Mouse (Mus musculus) gastrocnemius, postnatal 14 days (tissue): Measurements from ENCODE around the gene Yif1b. TPM values are rescaled to one million over a fixed set of nuclear protein-coding genes. Genes with fewer than 3 reads are reported as not detected.
A peak's percentile ranks its signal among the peaks of the same experiment; 100 is the strongest.
"Not testable (repeated sequence)": the region's sequence is repeated elsewhere in the genome, so short reads cannot be mapped to it uniquely, and the experiment has no call there.

Experiments used
- DNase-seq: peaks from one replicate; pipeline ENCODE4 v3.0.0; 2021; ENCODE audit warnings: mixed read lengths
- intact Hi-C: fragments of 180-260 bp; cut with DNase I; formaldehyde crosslinking; loops from one replicate; pipeline ENCODE4 v1.15.1; 2025; ENCODE audit warnings: low total_unique reads
- total RNA-seq, 2 experiments: library from RNA; stranded (reverse); gene quantifications; 2 replicates each; pipeline ENCODE4 v1.2.3; 2021

Yif1b gene
- total RNA-seq, 2 experiments from 2014 or later: 49.4 to 56.8 TPM

GRCm38 (mm10) chr7:29234661-29235060, 3.5 kb upstream of the Yif1b start:
- DNase-seq: no peak
- intact Hi-C loops: loop anchor here (5.0 kb wide), 1 partner anchor 102 kb away; the partner anchor contains the start of gene Rasgrp4

- no peak for DNase-seq
- intact Hi-C loops: no loop called here
Measured at GRCm38 (mm10) chr7:29236593-29236992, 1.5 kb upstream of the Yif1b start.

DNA sequence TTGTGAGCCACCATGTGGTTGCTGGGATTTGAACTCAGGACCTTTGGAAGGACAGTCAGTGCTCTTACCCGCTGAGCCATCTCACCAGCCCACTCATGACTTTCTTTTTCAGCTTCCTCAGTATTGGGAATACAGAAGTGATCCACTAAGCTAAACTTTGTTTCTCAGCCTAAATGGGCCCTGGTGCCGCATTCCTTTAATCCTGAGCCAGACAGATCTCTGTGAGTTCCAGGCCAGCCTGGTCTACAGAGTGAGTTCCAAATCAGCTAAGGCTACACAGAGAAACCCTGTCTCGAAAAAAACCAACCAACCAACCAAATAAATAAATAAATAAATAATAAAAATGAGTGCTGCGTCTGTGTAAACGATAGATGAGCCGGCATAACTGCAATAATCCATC, 533 bp upstream of the Yif1b start:
- intact Hi-C loops, DNase-seq: not testable (repeated sequence)

DNA sequence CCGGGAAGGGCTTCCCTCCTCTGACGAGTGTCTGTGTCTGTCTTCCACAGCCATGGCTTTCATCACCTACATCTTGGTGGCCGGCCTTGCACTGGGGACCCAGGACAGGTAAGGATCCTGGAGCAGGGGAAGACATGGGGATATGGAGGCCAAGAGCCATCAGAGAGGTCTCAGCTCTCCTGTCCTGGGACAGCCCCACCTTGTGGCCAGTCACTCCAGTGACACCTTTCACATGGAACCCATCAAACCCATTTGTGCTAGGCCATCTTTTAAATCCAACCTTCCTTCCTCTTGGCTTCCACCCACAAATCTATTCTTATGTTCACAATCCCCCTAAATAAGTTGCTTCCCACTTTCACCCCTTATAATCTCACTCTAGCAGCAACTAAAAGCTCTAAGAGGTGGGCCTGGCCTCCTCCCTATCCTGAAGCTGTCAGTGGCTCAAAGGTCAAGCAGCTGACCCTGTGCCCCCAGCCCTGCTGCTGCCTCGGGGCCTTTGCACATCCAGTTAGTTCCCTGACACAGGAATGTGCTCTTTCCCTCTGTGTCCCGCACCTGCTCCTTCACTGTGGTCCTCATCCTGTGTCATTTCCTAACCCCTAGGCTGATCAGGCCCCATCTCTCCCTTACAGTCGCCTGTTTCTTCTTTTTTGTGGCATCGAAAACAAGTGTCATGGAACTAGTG, 6.7 kb downstream of the Yif1b start:
- intact Hi-C loops: loop anchor here (5.0 kb wide), 1 partner anchor 63 kb away; the partner anchor contains the start of gene Psmd8
- DNase-seq: no peak

DNA sequence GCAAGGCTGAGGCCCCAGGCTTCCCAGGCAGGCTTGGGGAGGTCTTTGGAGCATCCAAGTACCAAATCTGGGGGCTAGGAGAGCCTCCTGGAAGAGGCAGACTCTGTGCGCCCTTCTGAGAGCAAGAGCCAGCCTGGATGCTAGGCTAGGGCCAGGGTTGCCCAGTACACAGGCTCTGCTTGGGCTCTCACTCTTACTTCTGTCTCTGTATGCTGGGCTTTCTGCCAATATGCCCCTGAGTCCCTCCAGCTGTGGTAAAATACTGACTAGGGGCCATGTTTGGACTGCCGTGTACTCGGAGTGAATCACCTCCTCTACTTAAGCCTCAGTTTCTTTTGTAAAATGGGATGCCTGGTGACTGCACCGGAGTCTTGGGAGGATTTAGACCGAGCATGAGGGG, 7.9 kb downstream of the Yif1b start:
- intact Hi-C loops: loop anchor here (2.0 kb wide), 1 partner anchor 49 kb away; no protein-coding TSS in a partner anchor

GRCm38 (mm10) chr7:29246619-29247313, 8.6 kb downstream of the Yif1b start:
- no peak for DNase-seq
- intact Hi-C loops: loop anchor here (2.0 kb wide), 1 partner anchor 48 kb away; no protein-coding TSS in a partner anchor

More for the DNA sequence above, 7.9 kb downstream of the Yif1b start:
- no peak for DNase-seq

DNA sequence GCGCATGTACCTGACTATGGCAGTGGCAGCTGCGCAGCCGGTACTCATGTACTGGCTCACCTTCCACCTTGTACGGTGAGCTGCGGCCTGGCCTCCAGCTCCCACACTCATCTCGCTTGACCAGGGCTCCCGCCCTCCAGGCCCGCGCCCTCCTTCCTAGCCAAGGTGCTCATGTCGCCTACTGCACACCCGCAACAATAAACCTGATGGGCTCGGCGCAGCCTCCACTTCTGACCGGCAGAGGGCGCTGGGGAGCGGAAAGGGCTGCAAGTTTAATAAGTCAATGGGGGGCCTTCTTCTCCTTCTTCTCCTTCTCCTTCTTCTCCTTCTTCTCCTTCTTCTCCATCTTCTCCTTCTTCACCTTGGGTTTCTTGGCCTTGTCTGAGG, 9.2 kb downstream of the Yif1b start:
- DNase-seq: peak; percentile 78
- intact Hi-C loops: loop anchor here (2.0 kb wide), 1 partner anchor 47 kb away; no protein-coding TSS in a partner anchor

GRCm38 (mm10) chr7:29247706-29248105, 9.6 kb downstream of the Yif1b start:
- intact Hi-C loops: loop anchor here (2.0 kb wide), 1 partner anchor 47 kb away; no protein-coding TSS in a partner anchor
- no peak for DNase-seq

DNA sequence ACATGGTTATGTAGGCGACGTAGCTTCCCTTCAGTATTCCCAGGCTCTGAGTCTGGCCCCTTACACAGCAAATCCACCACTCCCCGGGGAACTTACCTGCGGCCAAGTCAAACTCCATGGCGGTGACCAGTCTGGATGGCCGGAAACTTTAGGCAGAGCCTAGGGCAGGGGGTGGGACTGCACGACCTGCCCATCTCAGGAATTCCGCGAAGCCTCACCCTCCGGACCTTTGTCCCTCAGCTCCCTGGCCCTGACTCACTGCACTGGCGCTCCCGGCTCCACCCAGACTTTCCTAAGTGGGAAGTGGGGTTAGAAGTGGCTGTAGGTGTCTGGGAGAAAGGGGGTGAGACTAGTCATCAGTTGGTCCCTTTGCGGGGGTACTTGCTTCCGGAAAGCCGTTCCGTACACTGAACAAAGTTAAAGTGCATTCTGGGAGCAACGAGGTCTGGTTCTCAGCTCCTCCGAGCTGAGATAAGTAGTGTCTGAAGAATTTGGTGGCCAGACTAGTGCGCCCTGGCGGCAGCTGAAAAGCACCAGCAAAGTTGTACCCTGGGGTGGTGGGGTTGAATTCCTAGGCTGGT, 10.2 kb downstream of the Yif1b start, which contains the start of gene 2200002D01Rik:
2200002D01Rik (minus strand) TSS at position 206 of the 581 bp plus-strand sequence.
- intact Hi-C loops: no loop called here
- no peak for DNase-seq

- DNase-seq: no peak
- intact Hi-C loops: no loop called here
Measured at GRCm38 (mm10) chr7:29251166-29251565, 13.0 kb downstream of the Yif1b start.

DNA sequence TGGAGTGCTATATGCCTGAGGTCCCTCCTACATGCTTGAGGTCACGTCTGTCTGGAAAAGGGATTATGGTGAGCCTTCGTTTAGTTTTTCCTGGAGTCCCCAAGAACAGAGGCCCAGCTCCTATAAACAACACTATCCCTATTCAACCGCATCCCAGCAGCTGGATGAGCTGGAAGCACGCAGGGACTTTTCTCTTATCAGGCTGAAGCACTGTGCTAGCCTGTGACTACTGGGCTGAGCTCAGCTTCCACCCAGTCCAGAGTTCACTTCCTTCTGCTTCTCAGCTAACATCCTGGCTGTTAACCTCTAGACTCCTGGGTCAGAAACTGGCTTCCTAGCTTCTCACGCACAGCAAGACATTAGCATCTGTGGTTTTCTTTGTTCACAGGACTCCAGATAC, 15.7 kb downstream of the Yif1b start:
- no peak for DNase-seq
- intact Hi-C loops: no loop called here

DNA sequence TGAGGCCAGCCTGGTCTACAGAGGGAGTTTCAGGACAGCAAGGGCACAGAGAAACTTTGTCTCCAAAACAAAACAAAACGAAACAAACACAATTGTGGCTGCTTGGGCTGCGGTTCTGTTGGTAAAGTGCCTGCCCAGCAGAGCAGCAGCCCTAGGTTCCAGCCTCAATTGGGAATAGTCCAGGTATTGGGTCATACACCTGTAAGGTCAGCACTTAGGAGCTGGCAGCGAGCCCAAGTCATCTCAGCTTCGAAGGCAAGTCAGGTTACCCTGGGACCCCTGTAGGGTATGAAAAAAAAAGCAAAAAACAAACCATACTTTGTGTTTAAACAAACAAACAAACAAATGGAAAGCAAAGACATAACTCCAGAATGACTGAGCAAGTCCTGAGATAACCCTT, 17.7 kb downstream of the Yif1b start:
- intact Hi-C loops: no loop called here
- DNase-seq: no peak

- DNase-seq: no peak
- intact Hi-C loops: no loop called here
Measured at GRCm38 (mm10) chr7:29257368-29257767, 19.2 kb downstream of the Yif1b start.

DNA sequence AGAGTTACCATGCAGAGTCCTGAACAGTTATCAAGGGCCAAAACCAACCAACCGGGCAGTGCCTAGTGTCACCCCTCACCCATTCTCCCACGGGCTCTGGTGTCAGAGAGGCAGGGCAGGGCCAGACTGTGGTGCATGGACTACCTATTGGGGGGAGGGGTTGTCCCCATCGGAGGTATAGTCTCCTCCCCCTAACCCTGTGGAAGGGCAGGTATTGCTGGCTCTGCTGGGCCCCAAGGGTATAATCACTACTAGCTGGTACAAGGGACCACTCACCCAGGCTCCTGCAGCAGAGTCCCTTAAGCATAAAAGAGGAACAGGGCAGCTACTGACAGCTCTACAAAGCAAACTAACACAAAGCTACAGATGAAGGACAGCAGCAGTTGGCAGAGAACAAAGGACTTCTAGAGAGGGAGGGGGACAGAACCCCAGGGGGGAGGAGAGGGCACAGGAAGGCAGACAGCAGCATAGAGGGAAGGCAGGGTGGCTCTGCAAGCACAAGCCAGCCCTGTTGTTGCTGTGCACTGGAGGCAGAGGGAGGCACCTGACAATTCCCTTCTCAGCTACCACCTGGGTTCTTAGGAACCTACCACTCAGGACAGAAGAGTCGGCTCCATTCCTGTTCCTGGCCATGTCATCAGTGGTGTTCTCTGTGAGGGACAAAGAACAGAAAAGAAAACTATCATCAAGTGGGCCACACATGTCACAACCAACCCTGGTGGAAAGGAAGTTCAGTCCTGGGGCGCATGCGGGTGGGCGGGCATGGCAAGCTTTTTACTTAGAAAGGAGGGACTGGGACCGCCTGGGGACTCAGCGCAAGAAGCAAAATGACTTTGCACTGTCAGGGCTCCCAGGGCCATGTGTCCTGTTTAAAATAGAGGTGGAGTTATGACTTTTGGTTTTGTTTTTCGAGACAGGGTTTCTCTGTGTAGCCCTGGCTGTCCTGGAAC, 21.9 kb downstream of the Yif1b start:
- intact Hi-C loops: no loop called here
- no peak for DNase-seq

GRCm38 (mm10) chr7:29262151-29262550, 24.0 kb downstream of the Yif1b start:
- no peak for DNase-seq
- intact Hi-C loops: no loop called here

GRCm38 (mm10) chr7:29263831-29264230, 25.7 kb downstream of the Yif1b start:
- no peak for DNase-seq
- intact Hi-C loops: no loop called here

DNA sequence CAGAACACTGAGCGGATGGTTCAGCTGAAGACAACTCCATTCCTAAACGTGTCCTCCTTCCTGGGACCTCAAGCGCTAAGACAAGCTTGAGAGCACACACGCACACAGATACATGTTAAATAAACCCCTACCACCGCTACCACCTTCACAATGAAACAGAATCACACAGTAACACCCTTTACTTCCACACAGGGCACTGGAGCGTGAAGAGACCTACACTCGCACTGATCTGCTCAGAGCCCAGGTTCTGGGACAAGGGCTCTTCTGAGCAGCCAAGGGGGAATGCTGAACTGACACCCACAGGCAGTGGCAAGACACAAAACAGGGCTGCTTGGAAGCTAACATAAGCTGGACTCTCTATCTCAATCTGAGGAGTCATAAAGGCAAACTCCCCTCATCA, 27.5 kb downstream of the Yif1b start:
- no peak for DNase-seq

DNA sequence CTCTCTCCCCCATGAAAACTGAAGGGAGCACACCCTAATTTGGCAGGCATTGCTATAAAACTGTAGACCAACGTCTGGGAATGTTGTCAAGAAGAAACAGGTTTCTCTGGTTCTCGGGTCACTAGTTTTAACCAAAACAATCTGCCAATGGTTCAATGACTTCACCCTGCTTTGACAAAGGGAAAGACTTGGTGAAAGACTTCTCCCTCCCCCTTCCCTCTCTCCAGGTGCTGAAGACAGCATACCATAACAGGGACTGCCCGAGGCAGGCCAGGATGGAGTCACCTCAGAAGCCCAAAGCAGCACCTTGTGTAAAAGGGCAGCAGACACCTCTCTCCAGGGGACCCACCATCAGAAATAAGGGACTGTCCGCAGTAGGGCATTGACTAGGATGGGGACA, 28.8 kb downstream of the Yif1b start:
- intact Hi-C loops: no loop called here
- DNase-seq: no peak

More for the DNA sequence above, 27.5 kb downstream of the Yif1b start:
- intact Hi-C loops: no loop called here

- no peak for DNase-seq
- intact Hi-C loops: no loop called here
Measured at GRCm38 (mm10) chr7:29270445-29270844, 32.3 kb downstream of the Yif1b start.
